Mouse (Mus musculus) embryonic fibroblast, embryonic 13.5 days (primary cell): ENCODE measurements around the gene Gjb3.

Source experiments
- CTCF ChIP-seq: IDR thresholded peaks from 2 replicates; pipeline ENCODE4 v1.5.1; 2011; ENCODE audit warnings: mild to moderate bottlenecking, control low read depth, low read length, moderate library complexity, borderline replicate concordance; ENCODE audit not compliant: insufficient read depth
- POLR2A ChIP-seq: IDR thresholded peaks from 2 replicates; pipeline ENCODE4 v1.6.1; 2011; ENCODE audit warnings: low read depth, mild to moderate bottlenecking, control low read depth, low read length, moderate library complexity

DNA sequence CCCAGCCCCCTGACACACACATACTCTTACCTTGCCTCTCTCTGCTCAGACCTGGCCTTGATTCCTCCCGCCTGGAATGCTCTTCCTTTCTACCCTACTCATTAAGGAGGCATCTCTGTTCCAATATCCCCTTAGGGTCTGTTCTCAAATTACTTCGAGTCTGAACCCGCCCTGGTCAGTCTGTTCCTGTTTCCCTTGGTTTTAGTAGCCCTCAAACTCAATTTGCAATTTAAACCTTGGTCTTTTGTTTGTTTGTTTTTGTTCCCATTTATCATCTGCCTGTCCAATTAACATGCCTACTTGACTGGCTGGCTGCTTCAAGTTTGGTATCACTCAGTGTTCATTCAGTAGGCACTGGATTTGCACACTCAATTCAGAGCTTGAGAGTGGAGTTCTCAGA lies 1.6 kb downstream of the Gjb3 start:
- TF ChIP-seq POLR2A (no peak), CTCF (no peak)
